Mouse (Mus musculus) frontal cortex, postnatal 36 days (tissue): Measurements from ENCODE around the gene Mpc1.
"Not testable (repeated sequence)": the region's sequence is repeated elsewhere in the genome, so short reads cannot be mapped to it uniquely, and the experiment has no call there.

Experiments used
- DNase-seq, 2 experiments: peaks; one replicate each; pipeline ENCODE4 v3.0.0; 2022; ENCODE audit warnings: low spot score in 2 of 2

The Mpc1 gene

DNA sequence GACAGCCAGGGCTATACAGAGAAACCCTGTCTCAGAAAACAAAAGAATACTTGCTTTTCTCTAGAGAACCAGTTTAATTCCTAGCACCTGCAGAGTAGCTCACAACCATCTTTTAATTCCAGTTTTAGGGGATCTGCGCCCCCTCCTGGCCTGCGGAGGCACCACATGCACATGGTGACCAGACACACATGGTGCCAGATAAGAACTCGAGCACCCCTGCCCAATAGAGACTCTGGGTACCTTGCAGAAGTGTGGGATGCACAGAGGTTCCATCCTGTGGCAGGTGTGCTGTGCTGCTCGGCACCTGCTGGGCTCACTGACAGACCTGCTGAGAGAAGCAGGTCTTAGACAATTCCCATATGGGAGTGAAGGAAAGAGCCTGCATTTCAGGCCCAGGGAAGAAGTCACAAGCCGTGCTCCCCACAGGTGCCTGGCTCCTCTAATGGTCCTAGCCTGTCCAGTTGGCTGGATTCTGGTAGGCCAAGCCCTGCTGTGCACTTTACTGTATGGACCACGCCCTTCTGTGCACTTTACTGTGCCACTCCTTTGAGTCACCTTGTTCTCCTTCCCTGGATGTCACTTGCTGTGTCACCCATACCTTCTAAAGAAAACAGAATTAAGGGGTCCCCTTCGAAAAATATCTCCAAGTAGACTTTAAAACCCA, 45.9 kb downstream of the Mpc1 start:
- DNase-seq, result no peak

DNA sequence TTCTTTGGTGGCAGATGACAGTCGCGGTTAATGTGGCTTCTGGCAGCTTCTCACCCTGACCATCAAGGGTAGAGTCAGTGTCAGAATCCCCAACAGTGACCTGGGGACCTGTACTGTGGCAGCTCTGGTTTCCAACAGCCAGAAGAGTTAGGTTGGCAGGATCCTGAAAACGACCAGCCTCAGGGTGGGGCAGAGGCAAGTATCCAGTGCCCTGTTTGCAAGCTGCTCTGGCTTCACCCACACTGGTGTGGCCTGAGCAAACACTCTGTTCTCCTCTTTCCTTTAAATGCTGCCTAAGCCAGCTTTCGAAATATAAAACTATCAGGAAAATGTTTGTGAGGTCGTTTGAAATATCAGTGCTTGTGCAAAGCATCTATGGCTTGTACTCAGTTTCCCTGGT, 47.9 kb downstream of the Mpc1 start:
- DNase-seq, result no peak

DNA sequence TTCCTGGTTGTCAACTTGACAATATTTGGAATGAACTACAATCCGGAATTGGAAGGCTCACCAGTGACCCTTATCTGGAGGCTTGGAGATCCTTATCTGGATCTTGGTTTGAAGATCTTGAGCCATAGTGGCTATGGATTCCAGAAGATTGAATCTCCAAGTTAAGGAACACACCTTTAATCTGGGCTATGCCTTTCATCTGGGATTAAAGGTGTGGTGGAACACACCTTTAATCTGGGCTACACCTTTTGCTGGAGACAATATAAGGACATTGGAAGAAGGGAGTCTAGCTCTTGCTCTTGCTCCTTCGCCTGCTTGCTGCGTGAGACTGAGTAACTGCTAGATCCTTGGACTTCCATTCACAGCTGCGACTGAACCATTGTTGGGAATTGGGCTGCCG, 54.5 kb downstream of the Mpc1 start, which contains the start of gene Prr18:
Gene Prr18 (plus strand): TSS at position 301 of the 400 bp plus-strand sequence.
- not testable (repeated sequence) for DNase-seq

DNA sequence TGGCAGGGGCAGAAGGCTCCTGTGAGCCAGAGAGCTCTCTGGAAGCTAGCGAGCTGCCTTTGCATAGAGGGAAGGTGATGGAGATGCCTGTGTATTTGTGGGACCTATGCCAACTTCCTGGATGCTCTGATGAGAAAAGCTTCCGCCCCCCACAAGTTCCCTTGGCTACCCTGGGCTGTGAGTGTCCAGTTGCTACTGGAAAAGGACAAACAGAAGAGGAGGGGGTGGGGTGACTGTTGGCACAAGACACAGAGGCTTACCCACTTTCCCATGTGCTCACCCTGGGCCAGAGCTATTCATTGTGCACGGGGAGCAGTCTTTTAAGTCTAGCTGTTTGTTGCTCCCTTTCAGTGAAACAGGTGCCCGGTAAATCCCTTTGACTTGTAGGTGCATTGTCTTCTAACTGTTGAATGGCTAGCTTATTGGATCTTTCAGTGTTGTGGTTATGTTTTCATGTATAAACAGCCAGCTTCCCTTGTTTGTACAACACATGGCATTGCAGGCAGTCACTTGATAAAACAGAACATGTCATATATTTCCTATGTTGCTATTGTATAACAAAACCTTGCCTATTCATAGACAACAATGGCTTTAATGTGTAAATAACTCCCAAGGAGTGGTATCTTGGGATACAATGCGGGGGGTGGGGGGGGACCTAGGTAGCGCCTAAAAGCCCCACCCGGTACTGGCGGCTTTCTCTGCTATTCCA, 57.1 kb downstream of the Mpc1 start:
- peak in 1 of 2 experiments; percentile 14 for DNase-seq

DNA sequence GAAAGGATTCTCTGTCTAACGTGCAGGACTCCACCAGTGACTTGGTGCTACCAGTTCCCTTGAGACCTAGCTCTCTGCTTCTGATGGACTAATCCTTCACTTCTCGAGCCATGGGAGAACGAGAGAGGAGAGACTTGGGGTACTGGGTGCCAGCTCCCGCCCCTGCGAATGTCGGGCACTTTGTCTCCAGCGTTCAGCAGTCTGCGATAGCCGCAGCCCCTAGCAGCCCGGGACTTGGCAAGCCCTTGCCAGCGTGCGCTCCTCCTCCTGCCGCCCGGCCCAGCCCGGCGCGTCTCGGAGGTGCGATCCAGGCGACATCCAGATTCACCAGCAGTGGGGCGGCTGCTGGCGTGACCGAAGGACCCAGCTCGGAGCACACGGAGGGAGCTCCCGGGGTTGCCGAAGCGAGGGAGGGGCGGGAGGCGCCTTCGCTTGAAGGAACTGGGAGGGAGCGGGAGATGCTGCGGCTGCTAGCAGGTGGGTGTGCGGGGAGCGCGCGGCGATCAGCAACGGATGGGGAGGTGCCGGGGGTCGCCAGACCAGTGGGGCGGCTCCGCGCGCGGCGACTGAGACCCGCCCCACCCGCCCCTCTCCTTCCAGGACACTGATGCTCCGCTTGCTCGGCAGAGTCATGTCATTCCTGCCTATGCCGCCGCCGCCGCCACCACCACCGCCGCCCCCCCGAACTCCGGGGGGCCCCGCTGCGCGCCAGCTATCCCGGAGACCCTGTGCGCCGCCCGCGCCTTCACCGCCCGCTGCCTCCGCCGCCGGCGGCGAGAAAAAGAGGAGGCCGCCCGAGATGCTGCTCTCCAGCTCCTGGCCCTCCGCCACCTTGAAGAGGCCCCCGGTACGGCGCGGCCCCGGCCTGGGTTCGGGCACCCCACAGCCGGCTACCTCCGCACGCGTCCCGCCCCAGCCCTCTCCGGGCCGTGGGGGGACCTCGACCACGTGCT, 58.0 kb downstream of the Mpc1 start:
- peak; percentile 64 to 68 for DNase-seq

DNA sequence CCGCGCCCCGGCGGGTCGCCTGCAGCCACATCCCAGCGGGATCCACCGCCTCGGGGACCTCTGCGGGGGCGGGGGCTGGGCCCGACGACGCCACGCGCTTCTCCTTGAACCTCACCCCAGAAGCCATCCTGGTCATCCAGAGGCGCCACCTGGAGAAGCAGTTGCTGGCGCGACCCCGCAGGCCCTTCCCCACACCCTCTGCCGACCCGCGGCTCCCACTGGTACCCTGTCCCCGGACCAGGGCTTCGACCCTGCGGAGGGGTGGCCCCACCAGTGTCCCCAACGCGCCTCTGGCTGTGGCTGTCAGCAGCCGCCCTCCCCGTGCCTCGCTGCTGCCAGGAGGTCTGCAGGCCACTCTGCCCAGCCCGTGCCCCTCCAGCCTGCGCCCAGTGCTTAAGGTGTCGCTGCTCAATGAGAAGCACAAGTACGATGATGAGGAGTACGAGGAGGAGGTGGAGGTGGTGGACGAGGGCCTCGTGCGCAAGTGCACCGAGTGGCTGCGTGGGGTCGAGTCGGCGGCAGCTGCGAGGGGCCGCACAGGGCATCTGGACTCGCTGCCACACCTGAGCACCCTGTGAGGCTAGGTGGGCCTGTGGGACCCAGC, 58.8 kb downstream of the Mpc1 start:
- DNase-seq, result no peak

DNA sequence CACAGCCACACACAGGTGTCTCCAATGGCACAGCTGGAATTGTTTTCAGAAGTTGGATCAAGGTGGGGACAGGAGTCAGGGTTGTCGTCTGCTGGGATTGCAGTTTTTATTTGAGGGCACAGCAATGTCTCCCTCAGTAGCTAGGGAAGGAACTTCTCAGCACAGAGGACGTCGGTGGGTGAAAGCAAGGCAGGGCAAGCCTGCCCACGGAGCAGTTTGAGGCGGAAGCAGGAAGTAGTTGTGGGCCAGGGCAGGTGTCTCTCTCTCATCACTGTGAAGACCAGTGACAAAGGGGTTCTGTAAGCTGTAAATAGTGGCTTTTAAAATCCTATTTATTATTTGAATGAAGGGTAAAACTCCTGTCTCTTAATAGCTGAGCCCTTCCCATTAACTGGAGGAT, 60.0 kb downstream of the Mpc1 start:
- DNase-seq, result no peak

DNA sequence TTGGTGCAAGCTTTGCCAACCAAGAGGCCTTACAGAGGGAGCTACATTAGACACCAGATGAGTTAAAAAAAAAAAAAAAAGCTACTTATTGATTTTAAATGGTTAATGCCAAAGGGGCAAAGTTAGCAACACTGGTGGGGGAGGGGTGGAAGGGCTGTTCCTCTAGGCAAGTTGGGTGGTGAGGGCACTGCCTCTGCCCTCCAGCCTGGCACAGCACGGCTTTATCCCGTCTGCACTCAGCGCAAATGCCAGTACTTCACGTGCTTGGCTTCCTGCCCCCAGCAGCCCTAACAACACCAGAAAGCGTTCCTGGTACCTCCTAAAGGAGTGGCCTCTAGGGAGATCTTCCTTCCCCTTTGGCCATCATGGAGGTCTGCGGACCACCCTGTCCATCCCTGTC, 60.7 kb downstream of the Mpc1 start:
- DNase-seq, result no peak
